Mouse (Mus musculus) heart, embryonic 11.5 days (tissue): ENCODE data around the gene Itpk1. TPM values are rescaled to one million over a fixed set of nuclear protein-coding genes. Genes with fewer than 3 reads are reported as not detected.

Source experiments
- ATAC-seq: fragments of 200-750 bp; cut with Nextera tagmentation; replicated peaks from 2 replicates; pipeline ENCODE4 v1.8.0; 2017; ENCODE audit warnings: moderate library complexity; ENCODE audit not compliant: insufficient number of reproducible peaks, low FRiP score, low TSS enrichment
- H3K27ac ChIP-seq: fragments of 300-500 bp; sonication (generic); 2 replicates; pipeline ENCODE4 v1.5.1; 2014; ENCODE audit warnings: mild to moderate bottlenecking, low read depth, low read length
- H3K27me3 ChIP-seq: fragments of 300-500 bp; sonication (generic); 2 replicates; pipeline ENCODE4 v1.6.1; 2014; ENCODE audit warnings: mild to moderate bottlenecking, low read length, mixed read lengths; ENCODE audit not compliant: control insufficient read depth, insufficient read depth
- H3K36me3 ChIP-seq: fragments of 300-500 bp; sonication (generic); 2 replicates; pipeline ENCODE4 v1.6.1; 2014; ENCODE audit warnings: mild to moderate bottlenecking, low read length, moderate library complexity, mixed read lengths; ENCODE audit not compliant: control insufficient read depth, insufficient read depth
- H3K4me1 ChIP-seq: fragments of 300-500 bp; sonication (generic); 2 replicates; pipeline ENCODE4 v1.6.1; 2014; ENCODE audit warnings: low read length; ENCODE audit not compliant: control insufficient read depth, insufficient read depth
- H3K4me2 ChIP-seq: fragments of 300-500 bp; sonication (generic); 2 replicates; pipeline ENCODE4 v1.6.1; 2014; ENCODE audit warnings: mild to moderate bottlenecking, moderate library complexity
- H3K4me3 ChIP-seq: fragments of 300-500 bp; sonication (generic); 2 replicates; pipeline ENCODE4 v1.5.1; 2014; ENCODE audit warnings: low read depth, low read length
- H3K9ac ChIP-seq: fragments of 300-500 bp; sonication (generic); 2 replicates; pipeline ENCODE4 v1.6.1; 2014; ENCODE audit warnings: mild to moderate bottlenecking, low read depth, low read length, moderate library complexity
- H3K9me3 ChIP-seq: fragments of 300-500 bp; sonication (generic); replicated peaks from 2 replicates; pipeline ENCODE4 v1.6.1; 2016; ENCODE audit warnings: low read length; ENCODE audit not compliant: control insufficient read depth
- WGBS: fragments of 180-500 bp; shearing (Covaris S2); extraction: QIAGEN DNeasy Blood & Tissue Kit; methylation state at CpG from one replicate; pipeline ENCODE4 v1.1.7; 2014; ENCODE audit not compliant: insufficient replicate concordance; 5-methylcytosine and 5-hydroxymethylcytosine counted together
- polyA plus RNA-seq: library from polyadenylated mRNA; unstranded; fragments of >200 nt; fragmentation: Nextera tagmentation; extraction: Ambion mirVana; gene quantifications from 2 replicates; pipeline ENCODE4 v1.2.1, GENCODE M21; 2014

The Itpk1 gene
- polyA plus RNA-seq, 1 experiment from 2014 or later = 3.5 TPM

- Histone ChIP-seq H3K36me3 (no peaks in the 10 kb centered on the region), H3K4me2 (no peak overlapping the region), H3K4me1 (peaks cover 3% of the 10 kb centered on the region), H3K9me3 (no peaks in the 10 kb centered on the region), H3K4me3 (no peak overlapping the region), H3K27ac (no peak overlapping the region), H3K27me3 (no peaks in the 10 kb centered on the region), H3K9ac (no peak overlapping the region)
- WGBS = 78% methylated on average over 3 of the region's 3 CpGs
- no peak for ATAC-seq
Observed at GRCm38 (mm10) chr12:102677089-102677488, 27.6 kb downstream of the Itpk1 start.

GRCm38 (mm10) chr12:102674556-102674955 lies 30.2 kb downstream of the Itpk1 start:
- Histone ChIP-seq H3K36me3 (no peaks in the 10 kb centered on the region), H3K4me1 (no peaks in the 10 kb centered on the region), H3K4me2 (no peak overlapping the region), H3K9me3 (no peaks in the 10 kb centered on the region), H3K9ac (no peak overlapping the region), H3K27me3 (no peaks in the 10 kb centered on the region), H3K4me3 (no peak overlapping the region), H3K27ac (no peak overlapping the region)
- 82% methylated on average over 10 of the region's 10 CpGs for WGBS
- ATAC-seq = no peak; the same call in 1 of the 2 replicates

- Histone ChIP-seq H3K4me2 (no peak overlapping the region), H3K27me3 (no peaks in the 10 kb centered on the region), H3K9me3 (no peaks in the 10 kb centered on the region), H3K27ac (no peak overlapping the region), H3K4me1 (no peaks in the 10 kb centered on the region), H3K4me3 (no peak overlapping the region), H3K9ac (no peak overlapping the region), H3K36me3 (no peaks in the 10 kb centered on the region)
- WGBS = 75% methylated on average over 13 of the region's 13 CpGs
- no peak for ATAC-seq
Observed at GRCm38 (mm10) chr12:102674123-102674522, 30.6 kb downstream of the Itpk1 start.

- 75% methylated on average over 20 of the region's 20 CpGs for WGBS
- Histone ChIP-seq H3K4me3 (no peak overlapping the region), H3K4me1 (no peaks in the 10 kb centered on the region), H3K9ac (no peak overlapping the region), H3K36me3 (no peaks in the 10 kb centered on the region), H3K4me2 (no peak overlapping the region), H3K27ac (no peak overlapping the region), H3K9me3 (no peaks in the 10 kb centered on the region), H3K27me3 (no peaks in the 10 kb centered on the region)
- ATAC-seq = no peak
Observed at GRCm38 (mm10) chr12:102672857-102673839, 31.6 kb downstream of the Itpk1 start.

GRCm38 (mm10) chr12:102672176-102672575 lies 32.6 kb downstream of the Itpk1 start:
- ATAC-seq = no peak
- Histone ChIP-seq H3K36me3 (no peaks in the 10 kb centered on the region), H3K4me1 (no peaks in the 10 kb centered on the region), H3K9ac (no peak overlapping the region), H3K9me3 (no peaks in the 10 kb centered on the region), H3K4me2 (no peak overlapping the region), H3K27ac (no peak overlapping the region), H3K27me3 (no peaks in the 10 kb centered on the region), H3K4me3 (no peak overlapping the region)
- 64% methylated on average over 8 of the region's 8 CpGs for WGBS

GRCm38 (mm10) chr12:102670848-102671247 lies 33.9 kb downstream of the Itpk1 start:
- no peaks in the 10 kb centered on the region for H3K9me3 ChIP-seq
- 72% methylated on average over 8 of the region's 8 CpGs for WGBS
- H3K27me3 ChIP-seq = no peaks in the 10 kb centered on the region
- no peak overlapping the region for H3K4me2 ChIP-seq
- no peak overlapping the region for H3K4me3 ChIP-seq
- H3K4me1 ChIP-seq = no peaks in the 10 kb centered on the region
- ATAC-seq = no peak
- no peak overlapping the region for H3K27ac ChIP-seq
- H3K9ac ChIP-seq = no peak overlapping the region
- H3K36me3 ChIP-seq = no peaks in the 10 kb centered on the region

GRCm38 (mm10) chr12:102665465-102666202 lies 39.1 kb downstream of the Itpk1 start:
- no peaks in the 10 kb centered on the region for H3K4me1 ChIP-seq
- no peaks in the 10 kb centered on the region for H3K27me3 ChIP-seq
- no peak overlapping the region for H3K4me2 ChIP-seq
- H3K36me3 ChIP-seq = no peaks in the 10 kb centered on the region
- no peak overlapping the region for H3K27ac ChIP-seq
- H3K9ac ChIP-seq = no peak overlapping the region
- 87% methylated on average over 10 of the region's 10 CpGs for WGBS
- ATAC-seq = no peak
- H3K9me3 ChIP-seq = no peaks in the 10 kb centered on the region; the same call in 1 of the 2 replicates
- H3K4me3 ChIP-seq = no peak overlapping the region

- Histone ChIP-seq H3K4me2 (no peak overlapping the region), H3K9me3 (no peaks in the 10 kb centered on the region; the same call in 1 of the 2 replicates), H3K27me3 (no peaks in the 10 kb centered on the region), H3K4me3 (no peak overlapping the region), H3K9ac (no peak overlapping the region), H3K27ac (no peak overlapping the region), H3K4me1 (no peaks in the 10 kb centered on the region), H3K36me3 (no peaks in the 10 kb centered on the region)
- no peak for ATAC-seq
- WGBS = 89% methylated on average over 2 of the region's 2 CpGs
Observed at GRCm38 (mm10) chr12:102664052-102664448, 40.7 kb downstream of the Itpk1 start.
